Mouse (Mus musculus): ENCODE measurements around the gene Mrpl55. TPM values are rescaled to one million over a fixed set of nuclear protein-coding genes. Genes with fewer than 3 reads are reported as not detected.

Mrpl55 gene
- polyA plus RNA-seq, 1 experiment, result 40.2 TPM

- TF ChIP-seq CTCF (IDR thresholded peaks at IDR 0.05; ENCODE audit: borderline replicate concordance, control insufficient read depth, extremely low read depth, insufficient read depth, low read length, poor library complexity) (no peak), POLR2A (IDR thresholded peaks at IDR 0.05; ENCODE audit: control insufficient read depth, extremely low read depth, insufficient read depth, low read length, poor library complexity) (no peak)
- Histone ChIP-seq H3K4me1 (replicated peaks; ENCODE audit: control insufficient read depth, insufficient read depth, low read length) (peaks cover 5% of the 10 kb centered on the region; the same call in 1 of the 2 replicates), H3K27ac (ENCODE audit: control insufficient read depth, insufficient read depth, low read length) (no peak overlapping the region), H3K36me3 (ENCODE audit: control insufficient read depth, insufficient read depth, low read length) (no peaks in the 10 kb centered on the region), H3K27me3 (ENCODE audit: control insufficient read depth, insufficient read depth, low read length) (no peaks in the 10 kb centered on the region), H3K4me3 (ENCODE audit: control insufficient read depth, insufficient read depth, low read length) (no peak overlapping the region)
- peak; percentile 60 for DNase-seq
Measured at GRCm38 (mm10) chr11:59219064-59219463, 16.8 kb downstream of the Mrpl55 start.

- Histone ChIP-seq H3K27me3 (ENCODE audit: control insufficient read depth, insufficient read depth, low read length) (no peaks in the 10 kb centered on the region), H3K36me3 (ENCODE audit: control insufficient read depth, insufficient read depth, low read length) (no peaks in the 10 kb centered on the region), H3K4me1 (replicated peaks; ENCODE audit: control insufficient read depth, insufficient read depth, low read length) (peaks cover 7% of the 10 kb centered on the region), H3K4me3 (ENCODE audit: control insufficient read depth, insufficient read depth, low read length) (no peak overlapping the region), H3K27ac (ENCODE audit: control insufficient read depth, insufficient read depth, low read length) (no peak overlapping the region)
- no peak for TF ChIP-seq POLR2A (IDR thresholded peaks at IDR 0.05; ENCODE audit: control insufficient read depth, extremely low read depth, insufficient read depth, low read length, poor library complexity)
- DNase-seq, result no peak
Measured at GRCm38 (mm10) chr11:59221604-59222003, 19.3 kb downstream of the Mrpl55 start.

GRCm38 (mm10) chr11:59222306-59222705, 20.0 kb downstream of the Mrpl55 start:
- no peaks in the 10 kb centered on the region for H3K27me3 ChIP-seq (ENCODE audit: control insufficient read depth, insufficient read depth, low read length)
- no peak for DNase-seq
- no peaks in the 10 kb centered on the region for H3K36me3 ChIP-seq (ENCODE audit: control insufficient read depth, insufficient read depth, low read length)
- H3K4me3 ChIP-seq (ENCODE audit: control insufficient read depth, insufficient read depth, low read length), result no peak overlapping the region
- no peak overlapping the region for H3K27ac ChIP-seq (ENCODE audit: control insufficient read depth, insufficient read depth, low read length)
- H3K4me1 ChIP-seq (replicated peaks; ENCODE audit: control insufficient read depth, insufficient read depth, low read length), result peaks cover 14% of the 10 kb centered on the region
- 86% methylated on average over 4 of the region's 4 CpGs for WGBS
- TF ChIP-seq CTCF (IDR thresholded peaks at IDR 0.05; ENCODE audit: borderline replicate concordance, control insufficient read depth, extremely low read depth, insufficient read depth, low read length, poor library complexity) (no peak), POLR2A (IDR thresholded peaks at IDR 0.05; ENCODE audit: control insufficient read depth, extremely low read depth, insufficient read depth, low read length, poor library complexity) (no peak)

- no peak overlapping the region for H3K4me3 ChIP-seq (ENCODE audit: control insufficient read depth, insufficient read depth, low read length)
- WGBS, result 80% methylated on average over 3 of the region's 3 CpGs
- TF ChIP-seq CTCF (IDR thresholded peaks at IDR 0.05; ENCODE audit: borderline replicate concordance, control insufficient read depth, extremely low read depth, insufficient read depth, low read length, poor library complexity), result no peak
- TF ChIP-seq POLR2A (IDR thresholded peaks at IDR 0.05; ENCODE audit: control insufficient read depth, extremely low read depth, insufficient read depth, low read length, poor library complexity), result no peak
- H3K4me1 ChIP-seq (replicated peaks; ENCODE audit: control insufficient read depth, insufficient read depth, low read length), result peaks cover 22% of the 10 kb centered on the region
- DNase-seq, result no peak
- H3K27me3 ChIP-seq (ENCODE audit: control insufficient read depth, insufficient read depth, low read length), result no peaks in the 10 kb centered on the region
- H3K36me3 ChIP-seq (ENCODE audit: control insufficient read depth, insufficient read depth, low read length), result no peaks in the 10 kb centered on the region
- H3K27ac ChIP-seq (ENCODE audit: control insufficient read depth, insufficient read depth, low read length), result no peak overlapping the region
Measured at GRCm38 (mm10) chr11:59224025-59224424, 21.7 kb downstream of the Mrpl55 start.

GRCm38 (mm10) chr11:59224470-59224869, 22.2 kb downstream of the Mrpl55 start:
- Histone ChIP-seq H3K27me3 (ENCODE audit: control insufficient read depth, insufficient read depth, low read length) (no peaks in the 10 kb centered on the region), H3K4me1 (replicated peaks; ENCODE audit: control insufficient read depth, insufficient read depth, low read length) (peaks cover 24% of the 10 kb centered on the region), H3K36me3 (ENCODE audit: control insufficient read depth, insufficient read depth, low read length) (no peaks in the 10 kb centered on the region), H3K4me3 (ENCODE audit: control insufficient read depth, insufficient read depth, low read length) (no peak overlapping the region), H3K27ac (ENCODE audit: control insufficient read depth, insufficient read depth, low read length) (no peak overlapping the region)
- no peak for DNase-seq
- WGBS, result 15% methylated on average over 2 of the region's 2 CpGs
- TF ChIP-seq POLR2A (IDR thresholded peaks at IDR 0.05; ENCODE audit: control insufficient read depth, extremely low read depth, insufficient read depth, low read length, poor library complexity) (no peak), CTCF (IDR thresholded peaks at IDR 0.05; ENCODE audit: borderline replicate concordance, control insufficient read depth, extremely low read depth, insufficient read depth, low read length, poor library complexity) (no peak)

- DNase-seq, result no peak
- H3K27me3 ChIP-seq (ENCODE audit: control insufficient read depth, insufficient read depth, low read length), result no peaks in the 10 kb centered on the region
- TF ChIP-seq POLR2A (IDR thresholded peaks at IDR 0.05; ENCODE audit: control insufficient read depth, extremely low read depth, insufficient read depth, low read length, poor library complexity) (no peak), CTCF (IDR thresholded peaks at IDR 0.05; ENCODE audit: borderline replicate concordance, control insufficient read depth, extremely low read depth, insufficient read depth, low read length, poor library complexity) (no peak)
- H3K4me1 ChIP-seq (replicated peaks; ENCODE audit: control insufficient read depth, insufficient read depth, low read length), result peaks cover 24% of the 10 kb centered on the region
- no peak overlapping the region for H3K4me3 ChIP-seq (ENCODE audit: control insufficient read depth, insufficient read depth, low read length)
- no peaks in the 10 kb centered on the region for H3K36me3 ChIP-seq (ENCODE audit: control insufficient read depth, insufficient read depth, low read length)
- no peak overlapping the region for H3K27ac ChIP-seq (ENCODE audit: control insufficient read depth, insufficient read depth, low read length)
- 71% methylated on average over 2 of the region's 2 CpGs for WGBS
Measured at GRCm38 (mm10) chr11:59225167-59225566, 22.9 kb downstream of the Mrpl55 start.

- Histone ChIP-seq H3K4me3 (ENCODE audit: control insufficient read depth, insufficient read depth, low read length) (no peak overlapping the region), H3K36me3 (ENCODE audit: control insufficient read depth, insufficient read depth, low read length) (no peaks in the 10 kb centered on the region), H3K27me3 (ENCODE audit: control insufficient read depth, insufficient read depth, low read length) (no peaks in the 10 kb centered on the region), H3K4me1 (replicated peaks; ENCODE audit: control insufficient read depth, insufficient read depth, low read length) (peaks cover 24% of the 10 kb centered on the region), H3K27ac (ENCODE audit: control insufficient read depth, insufficient read depth, low read length) (no peak overlapping the region)
- WGBS, result 49% methylated on average over 3 of the region's 3 CpGs
- DNase-seq, result no peak
- TF ChIP-seq CTCF (IDR thresholded peaks at IDR 0.05; ENCODE audit: borderline replicate concordance, control insufficient read depth, extremely low read depth, insufficient read depth, low read length, poor library complexity), result no peak
- no peak for TF ChIP-seq POLR2A (IDR thresholded peaks at IDR 0.05; ENCODE audit: control insufficient read depth, extremely low read depth, insufficient read depth, low read length, poor library complexity)
Measured at GRCm38 (mm10) chr11:59226251-59226650, 24.0 kb downstream of the Mrpl55 start.
